Mouse (Mus musculus) limb, embryonic 15.5 days (tissue): ENCODE measurements around the gene Tctex1d4. TPM values are rescaled to one million over a fixed set of nuclear protein-coding genes. Genes with fewer than 3 reads are reported as not detected.

Source experiments
- ATAC-seq: fragments of 200-750 bp; cut with Nextera tagmentation; 2 replicates; pipeline ENCODE4 v1.8.0; 2017; ENCODE audit warnings: low read depth, moderate TSS enrichment; ENCODE audit not compliant: insufficient number of reproducible peaks, low FRiP score, low TSS enrichment
- H3K27ac ChIP-seq: fragments of 300-500 bp; sonication (generic); 2 replicates; pipeline ENCODE4 v1.5.1; 2015; ENCODE audit warnings: moderate library complexity, mild to moderate bottlenecking, inconsistent platforms
- H3K27me3 ChIP-seq: fragments of 300-500 bp; sonication (generic); 2 replicates; pipeline ENCODE4 v1.6.1; 2015; ENCODE audit warnings: inconsistent platforms
- H3K36me3 ChIP-seq: fragments of 300-500 bp; sonication (generic); 2 replicates; pipeline ENCODE4 v1.6.1; 2015; ENCODE audit warnings: inconsistent platforms
- H3K4me1 ChIP-seq: fragments of 300-500 bp; sonication (generic); 2 replicates; pipeline ENCODE4 v1.6.1; 2015; ENCODE audit warnings: inconsistent platforms
- H3K4me2 ChIP-seq: fragments of 300-500 bp; sonication (generic); 2 replicates; pipeline ENCODE4 v1.6.1; 2015; ENCODE audit warnings: mild to moderate bottlenecking, inconsistent platforms
- H3K4me3 ChIP-seq: fragments of 300-500 bp; sonication (generic); 2 replicates; pipeline ENCODE4 v1.5.1; 2015; ENCODE audit warnings: mild to moderate bottlenecking, inconsistent platforms
- H3K9ac ChIP-seq: fragments of 300-500 bp; sonication (generic); 2 replicates; pipeline ENCODE4 v1.6.1; 2015; ENCODE audit warnings: inconsistent platforms
- H3K9me3 ChIP-seq: fragments of 300-500 bp; sonication (generic); 2 replicates; pipeline ENCODE4 v1.6.1; 2016; ENCODE audit warnings: inconsistent platforms
- WGBS: fragments of 180-500 bp; shearing (Covaris S2); methylation state at CpG from one replicate; pipeline ENCODE4 v1.1.7; 2015; 5-methylcytosine and 5-hydroxymethylcytosine counted together
- polyA plus RNA-seq: library from polyadenylated mRNA; unstranded; fragments of >200 nt; fragmentation: Nextera tagmentation; extraction: Ambion mirVana; gene quantifications from 2 replicates; pipeline ENCODE4 v1.2.1, GENCODE M21; 2015

Tctex1d4 gene
- polyA plus RNA-seq, 1 experiment from 2014 or later = not detected

DNA sequence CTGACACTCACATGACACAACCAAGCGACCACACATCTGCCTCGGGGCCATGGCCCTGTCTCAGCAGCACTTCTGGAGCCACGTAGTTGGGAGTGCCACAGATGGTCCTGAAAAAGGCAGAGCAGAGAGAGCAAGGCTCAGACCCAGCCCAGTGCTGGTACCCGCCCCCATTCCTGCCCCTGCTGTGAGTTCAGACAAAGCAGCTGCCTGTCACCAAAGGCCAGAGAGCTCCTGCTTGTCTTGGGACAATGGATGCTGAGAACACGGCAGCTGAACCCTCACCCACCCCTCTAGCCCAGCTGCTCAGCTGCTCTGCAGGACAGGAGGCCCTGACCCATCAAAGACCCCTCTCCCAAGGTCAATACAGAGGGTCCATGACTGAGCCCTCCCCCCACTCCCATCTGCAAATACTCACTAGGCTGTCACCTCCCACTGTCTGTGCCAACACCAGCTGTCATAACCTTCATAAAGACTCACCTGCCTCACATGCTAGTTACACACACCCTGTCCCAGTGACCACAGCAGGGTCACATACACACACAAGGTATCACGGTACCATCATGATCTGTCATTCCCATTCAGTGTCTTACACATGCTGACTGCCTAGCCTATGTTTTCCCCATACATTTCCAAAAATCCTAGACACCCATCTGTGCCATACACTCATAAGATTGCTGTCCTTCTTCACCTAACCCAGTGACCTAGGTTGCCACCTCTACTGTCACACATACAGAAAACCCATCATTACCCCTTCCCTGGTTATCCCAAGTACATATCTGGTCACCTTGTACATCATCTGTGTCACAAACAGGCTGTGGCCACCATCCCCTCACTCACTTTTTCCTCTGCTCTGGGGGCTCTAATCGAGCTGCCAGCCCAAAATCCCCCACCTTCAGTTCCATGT lies 5.5 kb downstream of the Tctex1d4 start:
- H3K4me3 ChIP-seq = peak overlapping the region; percentile 81
- no peak for ATAC-seq
- H3K4me2 ChIP-seq = peak overlapping the region; percentile 91; the same call in 1 of the 2 replicates
- peaks cover 26% of the 10 kb centered on the region for H3K36me3 ChIP-seq
- H3K4me1 ChIP-seq = peaks cover 16% of the 10 kb centered on the region
- H3K27me3 ChIP-seq = peaks cover 18% of the 10 kb centered on the region
- WGBS = 37% methylated on average over 7 of the region's 7 CpGs
- no peaks in the 10 kb centered on the region for H3K9me3 ChIP-seq
- no peak overlapping the region for H3K9ac ChIP-seq
- H3K27ac ChIP-seq = no peak overlapping the region

GRCm38 (mm10) chr4:117132794-117133143 lies 6.2 kb downstream of the Tctex1d4 start:
- Histone ChIP-seq H3K9ac (no peak overlapping the region), H3K27me3 (peaks cover 18% of the 10 kb centered on the region), H3K36me3 (peaks cover 26% of the 10 kb centered on the region), H3K4me2 (peak overlapping the region; percentile 91), H3K4me3 (peak overlapping the region; percentile 81), H3K27ac (no peak overlapping the region), H3K4me1 (peaks cover 16% of the 10 kb centered on the region), H3K9me3 (no peaks in the 10 kb centered on the region)
- no peak for ATAC-seq
- WGBS = 20% methylated on average over 11 of the region's 11 CpGs

DNA sequence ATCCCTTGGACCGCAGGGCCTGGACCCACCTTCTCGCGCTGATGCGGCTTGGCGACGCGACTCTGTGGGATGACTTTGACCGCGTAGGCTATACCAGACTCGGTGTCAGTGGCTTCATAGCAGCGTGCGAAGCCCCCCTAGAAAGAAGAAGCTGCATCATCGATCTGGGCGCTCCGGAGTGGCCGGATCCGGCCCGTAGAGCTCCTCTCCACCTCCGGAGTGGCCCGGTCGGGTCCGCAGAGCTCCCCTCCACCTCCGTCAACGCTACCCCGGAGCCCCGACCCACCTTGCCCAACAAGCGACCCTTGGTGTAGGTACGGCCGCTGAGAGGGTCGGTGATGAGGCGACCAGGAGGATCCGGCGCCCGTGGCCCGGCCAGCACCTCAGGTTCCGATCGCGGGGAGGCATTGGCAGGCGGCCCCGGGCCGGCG lies 6.8 kb downstream of the Tctex1d4 start:
- H3K27ac ChIP-seq = peak overlapping the region; percentile 38; the same call in 1 of the 2 replicates
- H3K4me3 ChIP-seq = peak overlapping the region; percentile 81
- H3K9me3 ChIP-seq = no peaks in the 10 kb centered on the region
- peaks cover 21% of the 10 kb centered on the region for H3K36me3 ChIP-seq
- peaks cover 18% of the 10 kb centered on the region for H3K27me3 ChIP-seq
- WGBS = 0% methylated on average over 42 of the region's 42 CpGs
- H3K4me1 ChIP-seq = peaks cover 16% of the 10 kb centered on the region
- H3K4me2 ChIP-seq = peak overlapping the region; percentile 91
- 0 out of 2 replicates have a peak, but pooled peaks have one; percentile 0 for ATAC-seq
- peak overlapping the region; percentile 54 for H3K9ac ChIP-seq

DNA sequence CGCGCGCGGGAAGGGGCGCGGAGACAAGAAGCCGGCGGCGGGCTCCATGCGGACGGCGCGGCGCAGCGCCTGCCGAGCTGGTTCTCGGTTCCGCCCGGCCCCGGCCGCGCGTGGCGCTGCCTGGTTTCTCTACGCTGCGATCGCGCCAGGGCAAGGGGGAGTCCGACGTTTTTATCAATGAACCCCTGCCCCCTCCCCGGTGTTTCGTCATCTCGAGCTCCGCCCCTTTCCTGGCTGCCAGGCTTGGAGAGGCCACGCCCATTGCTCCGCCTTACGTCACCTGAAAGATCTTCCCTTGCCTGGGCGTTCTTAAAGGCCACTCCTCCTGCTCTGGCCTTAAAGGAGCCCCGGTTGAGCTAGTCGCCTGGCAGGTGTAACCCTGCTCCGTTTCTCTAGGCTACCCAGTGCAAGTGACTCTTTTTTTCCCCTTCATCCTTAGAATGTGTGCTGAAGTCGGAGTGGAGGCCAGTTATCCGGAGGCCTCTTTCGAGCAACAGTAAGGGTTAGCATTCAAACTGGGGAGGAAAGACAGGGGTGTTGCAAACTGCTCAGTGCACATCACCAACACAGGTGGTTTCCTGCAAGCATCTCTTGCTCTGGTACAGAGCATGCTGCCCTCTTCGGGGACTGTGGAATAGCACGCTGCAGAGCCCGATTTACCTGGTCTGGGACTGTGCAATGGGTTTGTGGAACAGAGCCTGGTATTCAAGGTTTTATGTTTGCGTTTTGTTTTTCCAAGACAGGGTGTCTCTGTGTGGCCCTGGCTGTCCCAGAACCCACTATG lies 7.4 kb downstream of the Tctex1d4 start, which contains the start of gene Plk3:
Gene Plk3 (minus strand): TSS at position 147 of the 784 bp plus-strand sequence.
- Histone ChIP-seq H3K36me3 (peaks cover 15% of the 10 kb centered on the region), H3K9ac (peak within 1 kb of the TSS; percentile 54), H3K4me1 (peaks cover 16% of the 10 kb centered on the region), H3K4me3 (peak within 1 kb of the TSS; percentile 81), H3K27me3 (peaks cover 18% of the 10 kb centered on the region), H3K9me3 (no peaks in the 10 kb centered on the region), H3K4me2 (peak within 1 kb of the TSS; percentile 91), H3K27ac (peak within 1 kb of the TSS; percentile 54)
- ATAC-seq = peak; percentile 85
- WGBS = 2% methylated on average over 31 of the region's 48 CpGs

DNA sequence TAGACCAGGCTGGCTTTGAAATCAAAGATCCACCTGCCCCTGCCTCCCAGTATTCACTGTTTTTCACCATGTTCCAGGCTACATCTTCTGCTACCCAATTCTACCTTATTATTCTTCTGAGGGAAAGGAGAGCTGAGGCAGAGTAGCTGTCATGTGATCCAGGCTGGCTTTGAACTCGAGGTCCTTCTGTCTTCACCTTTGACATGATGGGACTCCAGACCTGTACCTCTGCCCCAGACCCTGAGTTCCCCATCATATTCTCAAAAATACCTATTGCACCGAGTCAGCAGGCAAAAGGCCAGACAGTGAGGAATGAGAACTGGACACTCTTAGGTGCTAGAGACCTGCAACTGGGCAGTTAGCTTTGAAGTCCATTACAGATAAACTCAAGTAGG lies 8.0 kb downstream of the Tctex1d4 start:
- 33% methylated on average over 2 of the region's 2 CpGs for WGBS
- no peaks in the 10 kb centered on the region for H3K9me3 ChIP-seq
- no peak for ATAC-seq
- H3K27me3 ChIP-seq = peaks cover 18% of the 10 kb centered on the region
- peaks cover 16% of the 10 kb centered on the region for H3K4me1 ChIP-seq
- H3K36me3 ChIP-seq = peaks cover 12% of the 10 kb centered on the region
- no peak overlapping the region for H3K4me3 ChIP-seq
- no peak overlapping the region for H3K27ac ChIP-seq
- no peak overlapping the region for H3K4me2 ChIP-seq
- H3K9ac ChIP-seq = no peak overlapping the region

GRCm38 (mm10) chr4:117136034-117136433 lies 9.4 kb downstream of the Tctex1d4 start:
- Histone ChIP-seq H3K27me3 (peaks cover 18% of the 10 kb centered on the region), H3K4me2 (no peak overlapping the region), H3K27ac (no peak overlapping the region), H3K4me3 (no peak overlapping the region), H3K36me3 (peaks cover under 1% of the 10 kb centered on the region; the same call in 1 of the 2 replicates), H3K9me3 (no peaks in the 10 kb centered on the region), H3K4me1 (peaks cover 16% of the 10 kb centered on the region), H3K9ac (no peak overlapping the region)
- WGBS = 27% methylated on average over 8 of the region's 8 CpGs
- ATAC-seq = no peak

- Histone ChIP-seq H3K9ac (no peak overlapping the region), H3K4me1 (peaks cover 4% of the 10 kb centered on the region), H3K4me2 (no peak overlapping the region), H3K9me3 (no peaks in the 10 kb centered on the region), H3K36me3 (no peaks in the 10 kb centered on the region), H3K27ac (no peak overlapping the region), H3K27me3 (no peaks in the 10 kb centered on the region), H3K4me3 (no peak overlapping the region)
- 62% methylated on average over 16 of the region's 17 CpGs for WGBS
- no peak for ATAC-seq
Measured at GRCm38 (mm10) chr4:117138295-117139216, 12.0 kb downstream of the Tctex1d4 start.

GRCm38 (mm10) chr4:117139217-117139612 lies 12.6 kb downstream of the Tctex1d4 start:
- no peaks in the 10 kb centered on the region for H3K27me3 ChIP-seq
- H3K9me3 ChIP-seq = no peaks in the 10 kb centered on the region
- ATAC-seq = no peak
- no peak overlapping the region for H3K4me3 ChIP-seq
- no peak overlapping the region for H3K9ac ChIP-seq
- no peaks in the 10 kb centered on the region for H3K36me3 ChIP-seq
- H3K4me2 ChIP-seq = no peak overlapping the region
- 2% methylated on average over 2 of the region's 2 CpGs for WGBS
- H3K27ac ChIP-seq = no peak overlapping the region
- peaks cover 1% of the 10 kb centered on the region for H3K4me1 ChIP-seq

GRCm38 (mm10) chr4:117140613-117141012 lies 14.0 kb downstream of the Tctex1d4 start:
- no peaks in the 10 kb centered on the region for H3K4me1 ChIP-seq
- ATAC-seq = no peak
- no peak overlapping the region for H3K4me2 ChIP-seq
- H3K9ac ChIP-seq = no peak overlapping the region
- no peaks in the 10 kb centered on the region for H3K36me3 ChIP-seq
- H3K27ac ChIP-seq = no peak overlapping the region
- H3K4me3 ChIP-seq = no peak overlapping the region
- H3K9me3 ChIP-seq = no peaks in the 10 kb centered on the region
- H3K27me3 ChIP-seq = no peaks in the 10 kb centered on the region
- WGBS = 36% methylated on average over 4 of the region's 4 CpGs

DNA sequence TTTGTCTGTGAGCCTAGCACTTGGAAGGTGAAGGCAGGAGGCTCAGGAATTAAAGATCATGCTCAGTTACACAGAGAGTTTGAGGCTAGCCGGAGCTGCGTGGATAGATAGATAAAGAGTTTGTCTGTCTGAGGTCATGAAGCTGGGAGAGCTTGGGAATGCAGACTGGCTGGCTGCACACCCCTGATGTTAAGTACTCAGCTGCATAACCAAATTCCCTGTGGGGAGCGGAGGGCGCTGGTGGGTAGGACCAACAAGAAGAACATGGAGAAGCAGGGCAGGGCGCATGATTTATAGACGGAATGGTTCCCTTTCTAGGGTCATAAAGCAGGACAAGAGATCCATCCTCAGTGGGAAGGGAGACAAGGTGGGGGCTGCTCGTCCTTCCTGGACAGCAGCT lies 16.4 kb downstream of the Tctex1d4 start:
- Histone ChIP-seq H3K36me3 (no peaks in the 10 kb centered on the region), H3K4me1 (no peaks in the 10 kb centered on the region), H3K4me2 (no peak overlapping the region), H3K27ac (no peak overlapping the region), H3K9ac (no peak overlapping the region), H3K27me3 (no peaks in the 10 kb centered on the region), H3K4me3 (no peak overlapping the region), H3K9me3 (no peaks in the 10 kb centered on the region)
- 50% methylated on average over 7 of the region's 7 CpGs for WGBS
- ATAC-seq = no peak

DNA sequence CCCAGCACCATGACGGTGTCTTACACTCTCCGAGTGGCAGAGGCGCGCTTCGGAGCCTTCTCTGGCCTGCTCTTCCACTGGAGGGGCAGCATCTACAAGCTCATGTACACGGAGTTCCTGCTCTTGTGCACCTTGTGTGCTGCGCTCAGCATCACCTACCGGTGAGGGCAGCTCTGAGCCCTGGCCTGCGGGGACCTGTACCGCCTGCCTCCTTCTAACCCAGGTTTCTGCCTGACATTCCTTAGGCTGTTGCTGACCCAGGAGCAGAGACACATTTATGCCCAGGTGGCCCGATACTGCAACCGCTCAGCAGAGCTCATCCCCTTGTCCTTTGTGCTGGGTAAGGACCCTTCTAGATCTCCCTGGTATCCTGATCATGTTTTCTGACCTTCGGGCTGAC lies 18.7 kb downstream of the Tctex1d4 start:
- no peaks in the 10 kb centered on the region for H3K27me3 ChIP-seq
- peaks cover 11% of the 10 kb centered on the region for H3K36me3 ChIP-seq
- 90% methylated on average over 13 of the region's 13 CpGs for WGBS
- H3K4me3 ChIP-seq = no peak overlapping the region
- no peak for ATAC-seq
- H3K4me1 ChIP-seq = no peaks in the 10 kb centered on the region
- no peaks in the 10 kb centered on the region for H3K9me3 ChIP-seq
- no peak overlapping the region for H3K4me2 ChIP-seq
- no peak overlapping the region for H3K27ac ChIP-seq
- H3K9ac ChIP-seq = no peak overlapping the region
